Mouse (Mus musculus): ENCODE data around the gene Actn4. TPM values are rescaled to one million over a fixed set of nuclear protein-coding genes. Genes with fewer than 3 reads are reported as not detected.

Actn4 gene
- total RNA-seq, 1 experiment = 566 TPM

DNA sequence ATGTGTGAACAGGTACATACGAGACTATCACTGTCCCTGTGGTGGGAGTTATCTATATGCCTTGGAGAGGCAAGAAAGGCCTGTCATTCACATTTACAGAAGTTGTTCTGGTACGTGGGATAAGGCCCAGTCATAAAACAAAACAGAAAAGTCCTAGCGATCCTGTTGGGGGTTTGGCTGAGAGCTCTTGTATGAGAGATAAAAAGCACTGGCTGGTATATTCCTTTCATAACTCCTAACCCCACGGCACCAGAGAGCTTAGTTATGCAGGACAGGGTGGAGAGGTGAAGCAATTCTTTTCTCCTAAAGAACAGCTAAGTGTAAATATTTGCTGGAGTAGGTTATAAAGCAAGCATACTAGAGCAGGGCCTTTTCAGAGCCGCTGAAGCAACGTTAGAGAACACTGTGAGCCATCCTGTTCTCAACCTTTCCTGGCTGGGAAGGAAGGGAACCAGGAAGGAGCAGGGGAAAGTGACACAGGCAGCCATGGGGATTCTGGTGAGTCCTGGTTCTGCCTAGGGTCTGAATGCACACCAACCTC, 2.6 kb downstream of the Actn4 start:
- Histone ChIP-seq H3K4me1 (ENCODE audit: control insufficient read depth in 2 of 2, insufficient read depth in 2 of 2, low read length in 2 of 2, poor library complexity in 1 of 2) (peaks cover 15 to 18% of the 10 kb centered on the region in 2 experiments), H3K9ac (ENCODE audit: insufficient read depth, low read depth, low read length, poor library complexity, severe bottlenecking) (peak overlapping the region; percentile 45), H3K27ac (ENCODE audit: insufficient read depth, low read depth, low read length, poor library complexity, severe bottlenecking) (no peak overlapping the region), H3K4me3 (ENCODE audit: insufficient read depth in 1 of 2, low read depth in 1 of 2, low read length in 2 of 2, poor library complexity in 1 of 2, severe bottlenecking in 1 of 2) (peak overlapping the region; percentile 87 to 89; a peak in 3 of 4 replicates), H3K36me3 (ENCODE audit: control insufficient read depth, insufficient read depth, low read length, poor library complexity, severe bottlenecking) (no peaks in the 10 kb centered on the region), H3K9me3 (ENCODE audit: control insufficient read depth, insufficient read depth, low read depth, low read length) (no peaks in the 10 kb centered on the region)
- in situ Hi-C loops (cut with MboI; ENCODE audit: low sequenced_read_pairs in 2 of 2, unreplicated experiment in 2 of 2) = no loop called here
- no peak for TF ChIP-seq HCFC1 (IDR thresholded peaks at IDR 0.05; ENCODE audit: borderline replicate concordance, insufficient read depth, low read length)
- no peak for TF ChIP-seq CHD2 (IDR thresholded peaks at IDR 0.05; ENCODE audit: low read depth, low read length)
- TF ChIP-seq ZNF384 (IDR thresholded peaks at IDR 0.05; ENCODE audit: low read depth, low read length) = no peak
- no peak for TF ChIP-seq ZC3H11A (IDR thresholded peaks at IDR 0.05; ENCODE audit: borderline replicate concordance, low read depth, low read length)
- TF ChIP-seq MAFK (IDR thresholded peaks at IDR 0.05; ENCODE audit: insufficient read depth, low read depth, low read length) = no peak
- DNase-seq (ENCODE audit: low read depth, low spot score) = no peak

DNA sequence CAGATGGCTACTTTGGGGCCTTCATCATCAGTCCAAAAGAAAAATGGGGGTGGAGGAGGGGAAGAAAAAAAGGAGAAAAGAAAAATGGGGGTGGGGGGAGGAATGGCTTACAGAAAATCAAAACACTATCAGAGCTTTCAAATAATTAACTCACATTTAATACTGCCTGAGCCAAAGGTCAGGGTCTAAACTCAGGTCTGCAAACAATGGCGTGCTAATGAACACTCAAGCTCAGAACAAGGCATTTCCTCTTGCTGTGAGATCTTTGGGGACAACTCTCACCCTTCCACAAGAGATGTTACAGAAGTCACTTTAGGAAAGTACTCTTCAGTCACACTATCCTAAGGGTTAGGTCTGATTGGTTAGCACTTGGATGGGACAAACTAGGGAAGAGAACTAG, 3.4 kb downstream of the Actn4 start:
- no peak overlapping the region for H3K27ac ChIP-seq (ENCODE audit: insufficient read depth, low read depth, low read length, poor library complexity, severe bottlenecking)
- no peak for TF ChIP-seq CHD2 (IDR thresholded peaks at IDR 0.05; ENCODE audit: low read depth, low read length)
- TF ChIP-seq HCFC1 (IDR thresholded peaks at IDR 0.05; ENCODE audit: borderline replicate concordance, insufficient read depth, low read length) = no peak
- no peak for TF ChIP-seq ZC3H11A (IDR thresholded peaks at IDR 0.05; ENCODE audit: borderline replicate concordance, low read depth, low read length)
- no peak for TF ChIP-seq MAFK (IDR thresholded peaks at IDR 0.05; ENCODE audit: insufficient read depth, low read depth, low read length)
- TF ChIP-seq ZNF384 (IDR thresholded peaks at IDR 0.05; ENCODE audit: low read depth, low read length) = no peak
- no peak for DNase-seq (ENCODE audit: low read depth, low spot score)
- in situ Hi-C loops (cut with MboI; ENCODE audit: low sequenced_read_pairs in 2 of 2, unreplicated experiment in 2 of 2) = no loop called here
- H3K36me3 ChIP-seq (ENCODE audit: control insufficient read depth, insufficient read depth, low read length, poor library complexity, severe bottlenecking) = no peaks in the 10 kb centered on the region
- peaks cover 13 to 21% of the 10 kb centered on the region in 2 experiments for H3K4me1 ChIP-seq (ENCODE audit: control insufficient read depth in 2 of 2, insufficient read depth in 2 of 2, low read length in 2 of 2, poor library complexity in 1 of 2)
- H3K9me3 ChIP-seq (ENCODE audit: control insufficient read depth, insufficient read depth, low read depth, low read length) = no peaks in the 10 kb centered on the region
- H3K4me3 ChIP-seq (ENCODE audit: insufficient read depth in 1 of 2, low read depth in 1 of 2, low read length in 2 of 2, poor library complexity in 1 of 2, severe bottlenecking in 1 of 2) = no peak overlapping the region
- H3K9ac ChIP-seq (ENCODE audit: insufficient read depth, low read depth, low read length, poor library complexity, severe bottlenecking) = no peak overlapping the region

DNA sequence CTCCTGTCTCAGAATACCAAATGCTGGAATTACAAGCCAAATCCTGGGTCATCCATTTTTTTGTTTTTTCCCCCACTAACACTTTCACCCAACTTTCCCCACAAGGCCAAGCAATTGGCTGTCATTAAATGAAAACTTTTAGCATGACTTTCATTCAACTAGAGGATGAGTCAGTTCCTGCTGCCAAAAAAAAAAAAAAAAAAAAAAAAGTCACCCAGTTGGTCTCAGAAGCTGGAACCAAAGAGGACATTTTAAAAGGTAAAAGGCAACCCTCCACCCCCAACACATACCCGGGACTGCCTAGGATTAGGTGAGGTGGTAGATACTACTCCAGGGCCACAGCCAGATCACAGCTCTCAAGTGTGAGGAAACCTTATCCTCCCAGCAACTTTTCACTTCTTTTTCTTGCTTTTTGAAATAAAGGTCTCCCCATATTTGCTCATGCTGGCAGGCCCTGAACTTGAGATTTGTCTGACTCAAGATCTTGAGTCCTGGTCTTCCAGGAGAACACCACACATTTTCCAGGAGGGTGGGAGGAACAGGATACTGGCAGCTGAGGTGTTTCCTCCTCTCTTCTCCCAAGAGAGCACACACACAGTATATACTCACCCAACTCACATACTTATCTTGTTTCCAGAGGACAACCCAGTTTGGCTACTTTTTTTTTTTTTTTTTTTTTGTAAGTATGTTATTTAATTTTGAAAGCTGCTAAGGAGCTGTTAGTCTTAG, 4.0 kb downstream of the Actn4 start:
- H3K9ac ChIP-seq (ENCODE audit: insufficient read depth, low read depth, low read length, poor library complexity, severe bottlenecking) = no peak overlapping the region
- TF ChIP-seq ZNF384 (IDR thresholded peaks at IDR 0.05; ENCODE audit: low read depth, low read length) = peak; percentile 28; the same call in 1 of the 2 replicates
- TF ChIP-seq MAFK (IDR thresholded peaks at IDR 0.05; ENCODE audit: insufficient read depth, low read depth, low read length) = no peak
- in situ Hi-C loops (cut with MboI; ENCODE audit: low sequenced_read_pairs in 2 of 2, unreplicated experiment in 2 of 2) = no loop called here
- no peak overlapping the region for H3K27ac ChIP-seq (ENCODE audit: insufficient read depth, low read depth, low read length, poor library complexity, severe bottlenecking)
- peaks cover 13 to 24% of the 10 kb centered on the region in 2 experiments for H3K4me1 ChIP-seq (ENCODE audit: control insufficient read depth in 2 of 2, insufficient read depth in 2 of 2, low read length in 2 of 2, poor library complexity in 1 of 2)
- no peak overlapping the region for H3K4me3 ChIP-seq (ENCODE audit: insufficient read depth in 1 of 2, low read depth in 1 of 2, low read length in 2 of 2, poor library complexity in 1 of 2, severe bottlenecking in 1 of 2)
- H3K36me3 ChIP-seq (ENCODE audit: control insufficient read depth, insufficient read depth, low read length, poor library complexity, severe bottlenecking) = no peaks in the 10 kb centered on the region
- H3K9me3 ChIP-seq (ENCODE audit: control insufficient read depth, insufficient read depth, low read depth, low read length) = no peaks in the 10 kb centered on the region
- DNase-seq (ENCODE audit: low read depth, low spot score) = no peak

- in situ Hi-C loops (cut with MboI; ENCODE audit: low sequenced_read_pairs in 2 of 2, unreplicated experiment in 2 of 2) = no loop called here
- peaks cover 3% of the 10 kb centered on the region; the same call in 1 of the 2 replicates for H3K36me3 ChIP-seq (ENCODE audit: control insufficient read depth, insufficient read depth, low read length, poor library complexity, severe bottlenecking)
- TF ChIP-seq HCFC1 (IDR thresholded peaks at IDR 0.05; ENCODE audit: borderline replicate concordance, insufficient read depth, low read length) (no peak), CHD2 (IDR thresholded peaks at IDR 0.05; ENCODE audit: low read depth, low read length) (no peak), ZNF384 (IDR thresholded peaks at IDR 0.05; ENCODE audit: low read depth, low read length) (no peak), MAFK (IDR thresholded peaks at IDR 0.05; ENCODE audit: insufficient read depth, low read depth, low read length) (no peak), ZC3H11A (IDR thresholded peaks at IDR 0.05; ENCODE audit: borderline replicate concordance, low read depth, low read length) (no peak)
These were observed 4.9 kb downstream of the Actn4 start for GRCm38 (mm10) chr7:28957286-28957685.

More at GRCm38 (mm10) chr7:28957286-28957685, 4.9 kb downstream of the Actn4 start:
- Histone ChIP-seq H3K9ac (ENCODE audit: insufficient read depth, low read depth, low read length, poor library complexity, severe bottlenecking) (no peak overlapping the region), H3K27ac (ENCODE audit: insufficient read depth, low read depth, low read length, poor library complexity, severe bottlenecking) (no peak overlapping the region), H3K9me3 (ENCODE audit: control insufficient read depth, insufficient read depth, low read depth, low read length) (no peaks in the 10 kb centered on the region), H3K4me3 (ENCODE audit: insufficient read depth in 1 of 2, low read depth in 1 of 2, low read length in 2 of 2, poor library complexity in 1 of 2, severe bottlenecking in 1 of 2) (no peak overlapping the region), H3K4me1 (ENCODE audit: control insufficient read depth in 2 of 2, insufficient read depth in 2 of 2, low read length in 2 of 2, poor library complexity in 1 of 2) (peaks cover 14 to 26% of the 10 kb centered on the region in 2 experiments)
- no peak for DNase-seq (ENCODE audit: low read depth, low spot score)
